Mouse (Mus musculus): Measurements from ENCODE around the gene Gls2. TPM values are rescaled to one million over a fixed set of nuclear protein-coding genes. Genes with fewer than 3 reads are reported as not detected.

Gene Gls2
- polyA plus RNA-seq, 1 experiment from 2014 or later, result 1.8 TPM

DNA sequence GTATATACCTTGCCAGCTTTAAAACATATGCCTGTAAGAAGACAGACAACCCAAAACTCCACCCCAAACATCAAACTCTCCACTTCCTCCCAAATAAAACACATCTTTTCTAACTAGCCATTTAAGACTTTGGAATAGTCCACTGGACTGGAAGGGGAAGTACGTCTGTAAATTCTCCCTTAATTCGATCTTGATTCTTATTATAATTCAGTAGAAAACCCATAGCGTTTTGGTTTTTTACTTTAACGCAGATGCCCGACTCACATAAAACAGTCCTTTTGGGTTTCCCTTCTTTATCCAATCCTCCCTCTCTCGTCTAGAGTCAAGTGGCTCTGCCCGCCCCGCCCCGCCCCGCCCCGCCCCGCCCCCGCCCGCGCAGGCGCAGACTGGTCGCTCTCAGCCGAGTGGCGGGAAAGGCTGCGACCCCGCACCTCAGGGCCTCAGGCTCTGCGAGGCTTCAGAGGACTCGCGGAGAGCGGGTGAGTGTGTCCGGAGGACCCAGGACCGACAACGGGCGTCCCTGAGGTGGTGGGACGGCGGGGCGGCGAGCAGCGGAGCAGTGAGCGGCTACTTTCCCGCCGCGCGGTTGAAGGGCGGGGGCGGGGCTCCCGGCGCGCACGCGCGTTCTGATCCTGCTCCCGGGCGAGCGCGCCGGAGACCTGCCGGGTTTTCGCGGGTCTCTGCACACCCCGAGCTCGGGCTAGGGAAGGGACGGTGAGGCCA lies 37.6 kb downstream of the Gls2 start, which contains the start of gene Timeless:
Timeless (plus strand) TSS at position 369 of the 723 bp plus-strand sequence.
- ATAC-seq (ENCODE audit: insufficient read depth) (peak; percentile 90), DNase-seq (peak; percentile 89)
- H3K4me2 ChIP-seq, result peak within 1 kb of the TSS; percentile 84
- H3K27me3 ChIP-seq (ENCODE audit: insufficient read depth, low read length), result no peaks in the 10 kb centered on the region
- peaks cover 5% of the 10 kb centered on the region for H3K36me3 ChIP-seq (ENCODE audit: insufficient read depth)
- peaks cover 4% of the 10 kb centered on the region; the same call in 1 of the 2 replicates for H3K4me1 ChIP-seq (ENCODE audit: insufficient read depth)
- peak within 1 kb of the TSS; percentile 94 for H3K27ac ChIP-seq (ENCODE audit: low read depth)
- peak within 1 kb of the TSS; percentile 87 for H3K9ac ChIP-seq
- WGBS, result under 1% methylated on average over 57 of the region's 58 CpGs
- H3K4me3 ChIP-seq (ENCODE audit: low read depth, low read length), result peak within 1 kb of the TSS; percentile 74
- TF ChIP-seq CTCF (IDR thresholded peaks at IDR 0.05; ENCODE audit: low read depth), result no peak
- H3K9me3 ChIP-seq (ENCODE audit: low read depth, low read length), result no peaks in the 10 kb centered on the region

- ATAC-seq (ENCODE audit: insufficient read depth), result peak; percentile 41
- under 1% methylated on average over 14 of the region's 14 CpGs for WGBS
- H3K4me3 ChIP-seq (ENCODE audit: low read depth, low read length), result peak overlapping the region; percentile 74
Observed at GRCm38 (mm10) chr10:128232420-128232985, 38.2 kb downstream of the Gls2 start.

DNA sequence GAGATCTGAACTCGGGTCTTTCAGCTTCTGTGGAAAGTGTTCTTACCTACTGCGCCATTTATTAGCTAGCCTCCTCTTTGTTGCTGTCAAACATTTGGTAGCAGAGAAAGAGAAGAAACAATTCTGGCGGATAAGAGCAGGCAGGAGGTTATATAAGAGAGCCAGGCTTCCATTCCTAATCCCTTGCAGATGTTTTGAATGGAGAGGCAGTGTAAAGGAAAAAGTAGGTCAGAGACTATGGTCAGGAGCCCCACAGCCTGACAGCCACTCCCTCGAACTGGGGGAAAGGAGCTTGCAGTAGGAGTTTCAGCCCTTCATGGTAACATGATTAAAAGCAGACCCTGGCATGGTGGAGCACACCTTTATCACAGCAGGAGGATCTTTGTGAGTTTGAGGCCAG lies 42.1 kb downstream of the Gls2 start:
- DNase-seq (no peak), ATAC-seq (ENCODE audit: insufficient read depth) (no peak)
- no peak overlapping the region for H3K9ac ChIP-seq
- no peak overlapping the region for H3K27ac ChIP-seq (ENCODE audit: low read depth)
- H3K9me3 ChIP-seq (ENCODE audit: low read depth, low read length), result no peaks in the 10 kb centered on the region
- TF ChIP-seq CTCF (IDR thresholded peaks at IDR 0.05; ENCODE audit: low read depth), result no peak
- H3K4me3 ChIP-seq (ENCODE audit: low read depth, low read length), result no peak overlapping the region
- no peaks in the 10 kb centered on the region for H3K4me1 ChIP-seq (ENCODE audit: insufficient read depth)
- H3K36me3 ChIP-seq (ENCODE audit: insufficient read depth), result peaks cover 23% of the 10 kb centered on the region
- H3K4me2 ChIP-seq, result no peak overlapping the region
- no peaks in the 10 kb centered on the region for H3K27me3 ChIP-seq (ENCODE audit: insufficient read depth, low read length)
- 71% methylated on average over 4 of the region's 4 CpGs for WGBS

More at GRCm38 (mm10) chr10:128232420-128232985, 38.2 kb downstream of the Gls2 start:
- peak overlapping the region; percentile 87 for H3K9ac ChIP-seq
- peak; percentile 87 for TF ChIP-seq CTCF (IDR thresholded peaks at IDR 0.05; ENCODE audit: low read depth)
- H3K4me1 ChIP-seq (ENCODE audit: insufficient read depth), result peaks cover 4% of the 10 kb centered on the region; the same call in 1 of the 2 replicates
- peaks cover 5% of the 10 kb centered on the region for H3K36me3 ChIP-seq (ENCODE audit: insufficient read depth)
- H3K27me3 ChIP-seq (ENCODE audit: insufficient read depth, low read length), result no peaks in the 10 kb centered on the region
- H3K27ac ChIP-seq (ENCODE audit: low read depth), result peak overlapping the region; percentile 94
- DNase-seq, result peak; percentile 95
- H3K4me2 ChIP-seq, result peak overlapping the region; percentile 84
- no peaks in the 10 kb centered on the region for H3K9me3 ChIP-seq (ENCODE audit: low read depth, low read length)

DNA sequence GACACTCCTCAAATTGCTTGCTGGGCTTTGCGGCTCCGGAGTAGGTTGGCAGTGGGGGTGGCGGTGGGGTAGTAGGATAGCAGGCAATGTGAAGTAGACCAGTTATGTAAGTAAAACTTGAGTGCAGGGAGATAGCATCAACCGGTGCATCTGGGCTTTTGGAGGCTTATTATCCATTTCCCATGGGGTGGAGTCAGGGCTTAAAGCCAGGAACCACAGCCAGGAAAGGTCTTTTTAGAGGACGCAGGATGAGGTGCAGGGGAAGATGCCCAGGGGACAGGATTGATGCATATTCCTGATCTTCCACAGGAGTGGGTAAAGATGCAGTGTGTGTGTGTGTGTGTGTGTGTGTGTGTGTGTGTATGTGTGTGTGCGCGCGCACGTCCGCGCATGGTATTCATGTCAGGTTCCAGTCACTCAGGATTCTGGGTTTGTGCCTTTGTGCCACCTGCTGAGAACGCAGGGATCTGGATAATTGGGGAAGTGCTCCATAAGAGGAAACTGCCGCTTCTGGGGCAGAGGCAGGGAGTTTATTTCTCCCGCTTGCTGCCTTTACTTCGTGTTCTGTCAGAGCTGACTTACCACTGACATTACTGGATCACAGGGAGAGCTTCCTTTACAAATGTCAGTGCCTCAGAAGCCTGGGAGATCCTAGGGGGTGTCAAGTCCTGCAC lies 43.7 kb downstream of the Gls2 start:
- no peak overlapping the region for H3K27ac ChIP-seq (ENCODE audit: low read depth)
- no peaks in the 10 kb centered on the region for H3K9me3 ChIP-seq (ENCODE audit: low read depth, low read length)
- TF ChIP-seq CTCF (IDR thresholded peaks at IDR 0.05; ENCODE audit: low read depth), result no peak
- peaks cover 40% of the 10 kb centered on the region for H3K36me3 ChIP-seq (ENCODE audit: insufficient read depth)
- WGBS, result 78% methylated on average over 15 of the region's 15 CpGs
- H3K27me3 ChIP-seq (ENCODE audit: insufficient read depth, low read length), result no peaks in the 10 kb centered on the region
- no peak for DNase-seq
- H3K4me1 ChIP-seq (ENCODE audit: insufficient read depth), result no peaks in the 10 kb centered on the region
- no peak for ATAC-seq (ENCODE audit: insufficient read depth)
- H3K4me2 ChIP-seq, result no peak overlapping the region
- no peak overlapping the region for H3K4me3 ChIP-seq (ENCODE audit: low read depth, low read length)
- no peak overlapping the region for H3K9ac ChIP-seq

DNA sequence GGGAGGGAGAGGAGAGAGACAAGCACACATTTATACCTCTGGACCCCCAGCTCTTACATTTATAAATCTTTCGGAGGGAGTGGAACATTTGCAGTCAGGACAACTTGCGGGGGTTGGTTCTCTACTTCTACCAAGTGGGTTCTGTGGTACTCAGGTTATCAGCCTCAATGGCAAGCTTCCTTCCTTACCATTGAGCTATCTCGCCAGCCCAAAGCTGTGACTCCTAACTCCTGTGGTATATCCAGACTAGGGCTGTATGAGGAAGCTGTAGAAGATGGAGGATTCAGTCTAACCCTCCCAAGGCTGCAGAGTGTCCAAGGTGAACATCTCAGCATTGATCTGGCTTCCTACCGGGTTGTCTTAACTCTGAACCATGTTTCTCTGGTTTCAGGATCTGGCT lies 44.9 kb downstream of the Gls2 start:
- ATAC-seq (ENCODE audit: insufficient read depth) (no peak), DNase-seq (no peak)
- 89% methylated on average over 4 of the region's 4 CpGs for WGBS
- peaks cover 47% of the 10 kb centered on the region for H3K36me3 ChIP-seq (ENCODE audit: insufficient read depth)
- no peak overlapping the region for H3K4me2 ChIP-seq
- H3K4me1 ChIP-seq (ENCODE audit: insufficient read depth), result no peaks in the 10 kb centered on the region
- no peak overlapping the region for H3K9ac ChIP-seq
- H3K9me3 ChIP-seq (ENCODE audit: low read depth, low read length), result no peaks in the 10 kb centered on the region
- H3K27ac ChIP-seq (ENCODE audit: low read depth), result no peak overlapping the region
- H3K4me3 ChIP-seq (ENCODE audit: low read depth, low read length), result no peak overlapping the region
- TF ChIP-seq CTCF (IDR thresholded peaks at IDR 0.05; ENCODE audit: low read depth), result no peak
- H3K27me3 ChIP-seq (ENCODE audit: insufficient read depth, low read length), result no peaks in the 10 kb centered on the region

DNA sequence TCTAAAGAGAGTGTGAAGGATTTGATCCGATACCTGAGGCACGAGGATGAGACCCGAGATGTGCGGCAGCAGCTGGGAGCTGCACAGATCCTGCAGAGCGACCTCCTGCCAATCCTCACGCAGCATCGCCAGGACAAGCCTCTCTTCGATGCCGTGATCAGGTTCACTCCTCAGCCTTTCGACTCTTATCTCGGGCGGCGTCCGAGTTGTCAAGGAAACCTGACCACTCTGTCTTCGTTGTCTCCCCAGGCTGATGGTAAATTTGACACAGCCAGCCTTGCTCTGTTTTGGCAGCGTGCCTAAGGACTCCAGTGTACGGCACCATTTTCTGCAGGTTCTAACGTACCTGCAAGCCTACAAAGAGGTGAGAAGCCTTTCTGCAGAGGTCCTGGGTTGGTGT lies 45.9 kb downstream of the Gls2 start:
- H3K9me3 ChIP-seq (ENCODE audit: low read depth, low read length), result no peaks in the 10 kb centered on the region
- H3K27ac ChIP-seq (ENCODE audit: low read depth), result no peak overlapping the region
- WGBS, result 73% methylated on average over 18 of the region's 18 CpGs
- DNase-seq (no peak), ATAC-seq (ENCODE audit: insufficient read depth) (no peak)
- no peak overlapping the region for H3K4me3 ChIP-seq (ENCODE audit: low read depth, low read length)
- TF ChIP-seq CTCF (IDR thresholded peaks at IDR 0.05; ENCODE audit: low read depth), result no peak
- H3K4me1 ChIP-seq (ENCODE audit: insufficient read depth), result no peaks in the 10 kb centered on the region
- H3K36me3 ChIP-seq (ENCODE audit: insufficient read depth), result peaks cover 57% of the 10 kb centered on the region
- H3K27me3 ChIP-seq (ENCODE audit: insufficient read depth, low read length), result no peaks in the 10 kb centered on the region
- H3K4me2 ChIP-seq, result no peak overlapping the region
- no peak overlapping the region for H3K9ac ChIP-seq

- WGBS, result 88% methylated on average over 8 of the region's 8 CpGs
- H3K27ac ChIP-seq (ENCODE audit: low read depth), result no peak overlapping the region
- no peak overlapping the region for H3K4me2 ChIP-seq
- H3K36me3 ChIP-seq (ENCODE audit: insufficient read depth), result peaks cover 88% of the 10 kb centered on the region
- no peak overlapping the region for H3K4me3 ChIP-seq (ENCODE audit: low read depth, low read length)
- no peak for ATAC-seq (ENCODE audit: insufficient read depth)
- H3K27me3 ChIP-seq (ENCODE audit: insufficient read depth, low read length), result no peaks in the 10 kb centered on the region
- no peak for TF ChIP-seq CTCF (IDR thresholded peaks at IDR 0.05; ENCODE audit: low read depth)
- no peak for DNase-seq
- no peaks in the 10 kb centered on the region for H3K9me3 ChIP-seq (ENCODE audit: low read depth, low read length)
- no peak overlapping the region for H3K9ac ChIP-seq
- no peaks in the 10 kb centered on the region for H3K4me1 ChIP-seq (ENCODE audit: insufficient read depth)
Observed at GRCm38 (mm10) chr10:128243252-128243651, 49.0 kb downstream of the Gls2 start.

Data from lung, embryonic 14.5 days (tissue).